Mouse (Mus musculus) olfactory bulb, adult 2 months (tissue): Measurements from ENCODE around the gene Noto.
"Not testable (repeated sequence)": the region's sequence is repeated elsewhere in the genome, so short reads cannot be mapped to it uniquely, and the experiment has no call there.

Experiments used
- CTCF ChIP-seq: fragments of 200-500 bp; IDR thresholded peaks from 2 replicates; pipeline ENCODE4 v1.5.1; 2012; ENCODE audit warnings: low read depth, mild to moderate bottlenecking, low read length, moderate library complexity; ENCODE audit not compliant: insufficient read depth
- POLR2A ChIP-seq: fragments of 200-500 bp; IDR thresholded peaks from 2 replicates; pipeline ENCODE4 v1.6.1; 2012; ENCODE audit warnings: mild to moderate bottlenecking, low read depth, low read length, moderate library complexity; ENCODE audit not compliant: insufficient read depth

- not testable (repeated sequence) for TF ChIP-seq POLR2A, CTCF
Measured at GRCm38 (mm10) chr6:85450140-85450539, 26.5 kb downstream of the Noto start.
